Comparison of ENCODE assay signal across 9 mouse cellular contexts in genomic region chr16:37583801-37584200, GRCm38 (mm10). TPM values are rescaled to one million over a fixed set of nuclear protein-coding genes. Genes with fewer than 3 reads are reported as not detected.
DNase-seq lines count a peak whose midpoint lies in the region; ATAC-seq and TF ChIP-seq lines count a peak whose summit lies in the region.
"Had no signal": no experiment of that assay in that cellular context is flagged by ENCODE, and none has a peak within 500 bp of the region (broad histone marks: within the 10 kb centered on the region; RNA-seq: fewer than 3 reads in every experiment).

No protein-coding gene starts in this region.

- peaks cover 23% of the 10 kb centered on the region; the same call in 1 of the 2 replicates for H3K4me1 ChIP-seq in heart, embryonic 10.5 days
- H3K4me1 ChIP-seq in liver, embryonic 11.5 days (replicated peaks; ENCODE audit: control insufficient read depth, insufficient read depth, low read length) = no peaks in the 10 kb centered on the region
- no peaks in the 10 kb centered on the region for H3K4me1 ChIP-seq in stomach, postnatal 0 days (replicated peaks; ENCODE audit: control insufficient read depth, insufficient read depth)

- 50% methylated on average over 6 of the region's 6 CpGs for WGBS in heart, embryonic 10.5 days
- 55% methylated on average over 6 of the region's 6 CpGs for WGBS in liver, embryonic 11.5 days
- 42% methylated on average over 6 of the region's 6 CpGs for WGBS in stomach, postnatal 0 days

- peak overlapping the region; percentile 62 for H3K4me2 ChIP-seq in liver, embryonic 11.5 days
- H3K4me2 ChIP-seq in stomach, postnatal 0 days (replicated peaks; ENCODE audit: low read depth) = peak overlapping the region; percentile 47

- no peaks in the 10 kb centered on the region for H3K27me3 ChIP-seq in heart, embryonic 10.5 days (ENCODE audit: insufficient read depth, poor library complexity, severe bottlenecking)
- H3K27me3 ChIP-seq in liver, embryonic 11.5 days (replicated peaks; ENCODE audit: control insufficient read depth, insufficient read depth, low read length) = no peaks in the 10 kb centered on the region
- no peaks in the 10 kb centered on the region for H3K27me3 ChIP-seq in stomach, postnatal 0 days (ENCODE audit: control insufficient read depth, insufficient read depth, low read length)

- no peaks in the 10 kb centered on the region for H3K36me3 ChIP-seq in heart, embryonic 10.5 days
- H3K36me3 ChIP-seq in liver, embryonic 11.5 days (ENCODE audit: control insufficient read depth, insufficient read depth, low read length) = no peaks in the 10 kb centered on the region
- no peaks in the 10 kb centered on the region for H3K36me3 ChIP-seq in stomach, postnatal 0 days (ENCODE audit: control insufficient read depth, insufficient read depth, low read length)

- no peak for ATAC-seq in liver, embryonic 11.5 days (replicated peaks; ENCODE audit: low FRiP score)
- no peak for ATAC-seq in stomach, postnatal 0 days (ENCODE audit: low FRiP score, low TSS enrichment)

- no peaks in the 10 kb centered on the region for H3K9me3 ChIP-seq in heart, embryonic 10.5 days
- H3K9me3 ChIP-seq in liver, embryonic 11.5 days (ENCODE audit: control insufficient read depth, low read length) = no peaks in the 10 kb centered on the region
- H3K9me3 ChIP-seq in stomach, postnatal 0 days (ENCODE audit: control insufficient read depth, low read length) = no peaks in the 10 kb centered on the region

- no peak for TF ChIP-seq CTCF in stomach, postnatal 0 days (IDR thresholded peaks at IDR 0.05; ENCODE audit: low read depth)

- DNase-seq in heart, embryonic 10.5 days (ENCODE audit: low spot score) = no peak
- no peak for DNase-seq in heart, adult 18-20 months
- peak; percentile 44 to 57 for DNase-seq in right cerebral cortex, postnatal 10 days (ENCODE audit: low spot score in 2 of 2)
- no peak for DNase-seq in right cerebral cortex, adult 18-20 months
- no peak for DNase-seq in liver, embryonic 11.5 days (ENCODE audit: low spot score)
- no peak for DNase-seq in stomach, postnatal 0 days (ENCODE audit: low spot score)
- no peak for DNase-seq in adrenal gland, adult 18-20 months (ENCODE audit: low spot score in 2 of 2)
- DNase-seq in lung, postnatal 25 days (ENCODE audit: low spot score) = no peak

- H3K27ac ChIP-seq in heart, embryonic 10.5 days = peak overlapping the region; percentile 79; the same call in 1 of the 2 replicates
- H3K27ac ChIP-seq in liver, embryonic 11.5 days (ENCODE audit: low read depth, low read length) = peak overlapping the region; percentile 33; the same call in 1 of the 2 replicates
- H3K27ac ChIP-seq in stomach, postnatal 0 days (replicated peaks) = no peak overlapping the region

- H3K9ac ChIP-seq in liver, embryonic 11.5 days (ENCODE audit: low read depth, low read length) = no peak overlapping the region
- H3K9ac ChIP-seq in stomach, postnatal 0 days (ENCODE audit: low read length) = no peak overlapping the region

- H3K4me3 ChIP-seq in heart, embryonic 10.5 days = peak overlapping the region; percentile 54
- H3K4me3 ChIP-seq in liver, embryonic 11.5 days (ENCODE audit: low read depth, low read length) = no peak overlapping the region
- peak overlapping the region; percentile 21; the same call in 1 of the 2 replicates for H3K4me3 ChIP-seq in stomach, postnatal 0 days (ENCODE audit: low read depth, low read length)

- TF ChIP-seq EP300 in stomach, postnatal 0 days (optimal IDR thresholded peaks at IDR 0.05) = no peak

RNA-seq across cellular contexts. Expression of gene Hgd, which starts 3.8 kb away (rescaled TPM):
- polyA plus RNA-seq in heart, embryonic 10.5 days (2016; fragmentation: Nextera tagmentation; extraction: Ambion mirVana) = 0.27 and 1.9 TPM in 2 replicates
- not detected for total RNA-seq in heart, adult 18-20 months (2021)
- 13.6 and 13.7 TPM in 2 replicates for polyA plus RNA-seq in liver, embryonic 11.5 days (2014; fragmentation: Nextera tagmentation; extraction: Ambion mirVana)
- 0.21 and 0.29 TPM in 2 replicates for polyA plus RNA-seq in stomach, postnatal 0 days (2015; fragmentation: Nextera tagmentation; extraction: Ambion mirVana)
- total RNA-seq in adrenal gland, adult 18-20 months (2021) = under 1 TPM in 1 of 2 experiments, not detected in 1; 0.63 TPM
- total RNA-seq: left cerebral cortex, adult 18-20 months had no signal

RNA-seq across cellular contexts. Expression of gene Rabl3, which starts 44.1 kb away (rescaled TPM):
- 39.8 and 40.5 TPM in 2 replicates for polyA plus RNA-seq in heart, embryonic 10.5 days (2016; fragmentation: Nextera tagmentation; extraction: Ambion mirVana)
- total RNA-seq in heart, adult 18-20 months (2021) = 1 to 10 TPM; 6.6 to 6.7 TPM
- 29.6 and 33.5 TPM in 2 replicates for polyA plus RNA-seq in liver, embryonic 11.5 days (2014; fragmentation: Nextera tagmentation; extraction: Ambion mirVana)
- polyA plus RNA-seq in stomach, postnatal 0 days (2015; fragmentation: Nextera tagmentation; extraction: Ambion mirVana) = 13.2 and 13.5 TPM in 2 replicates
- total RNA-seq in adrenal gland, adult 18-20 months (2021) = 1 to 10 TPM; 6.7 to 8.0 TPM

RNA-seq across cellular contexts. Expression of gene Gtf2e1, which starts 44.2 kb away (rescaled TPM):
- 35.3 and 38.5 TPM in 2 replicates for polyA plus RNA-seq in heart, embryonic 10.5 days (2016; fragmentation: Nextera tagmentation; extraction: Ambion mirVana)
- 1 to 10 TPM; 6.7 to 7.2 TPM for total RNA-seq in heart, adult 18-20 months (2021)
- polyA plus RNA-seq in liver, embryonic 11.5 days (2014; fragmentation: Nextera tagmentation; extraction: Ambion mirVana) = 29.2 and 34.0 TPM in 2 replicates
- polyA plus RNA-seq in stomach, postnatal 0 days (2015; fragmentation: Nextera tagmentation; extraction: Ambion mirVana) = 9.2 and 9.5 TPM in 2 replicates
- 10 to 100 TPM; 13.2 to 14.8 TPM for total RNA-seq in adrenal gland, adult 18-20 months (2021)

Comparison
In these comparisons a context has a peak if more than half of its experiments do, and no peak if none do; other contexts are left out.
1. DNase-seq: peak in right cerebral cortex, postnatal 10 days (2 of 2); none in heart, embryonic 10.5 days (single experiment), heart, adult 18-20 months (0 of 2), right cerebral cortex, adult 18-20 months (single experiment), liver, embryonic 11.5 days (single experiment), stomach, postnatal 0 days (single experiment), adrenal gland, adult 18-20 months (0 of 2) and lung, postnatal 25 days (single experiment).